Mouse (Mus musculus) spleen, adult 2 months (tissue): ENCODE data around the gene Zfhx3.

Experiments used
- CTCF ChIP-seq: fragments of 200-500 bp; IDR thresholded peaks from 2 replicates; pipeline ENCODE4 v1.5.1; 2011; ENCODE audit warnings: mild to moderate bottlenecking, inconsistent platforms; ENCODE audit not compliant: insufficient read depth, insufficient read length, insufficient replicate concordance; ENCODE audit errors: extremely low read depth
- POLR2A ChIP-seq: fragments of 200-500 bp; IDR thresholded peaks from 2 replicates; pipeline ENCODE4 v1.6.1; 2011; ENCODE audit warnings: low read depth, low read length, inconsistent platforms

- TF ChIP-seq POLR2A: no peak
- no peak for TF ChIP-seq CTCF
Observed at GRCm38 (mm10) chr8:108634282-108634681, 691.8 kb downstream of the Zfhx3 start.
